Mouse (Mus musculus) spleen, adult 2 months (tissue): Measurements from ENCODE around the gene Tspyl1. TPM values are rescaled to one million over a fixed set of nuclear protein-coding genes. Genes with fewer than 3 reads are reported as not detected.

Experiments used
- DNase-seq, 2 experiments: peaks; one replicate each; pipeline versions ENCODE4 v3.0.0 to v3.0.0-alpha.2; 2012 to 2021; ENCODE audit warnings: low spot score in 2 of 2, low read depth in 1 of 2
- H3K27ac ChIP-seq: fragments of 200-500 bp; 2 replicates; pipeline ENCODE4 v1.5.1; 2012; ENCODE audit warnings: low read length, inconsistent platforms; ENCODE audit not compliant: insufficient read depth
- H3K27me3 ChIP-seq: fragments of 200-500 bp; 2 replicates; pipeline ENCODE4 v1.6.1; 2012; ENCODE audit warnings: mild to moderate bottlenecking, moderate library complexity, low read length, inconsistent platforms; ENCODE audit not compliant: control insufficient read depth, insufficient read depth
- H3K36me3 ChIP-seq: fragments of 200-500 bp; 2 replicates; pipeline ENCODE4 v1.6.1; 2012; ENCODE audit warnings: mild to moderate bottlenecking, low read length, inconsistent platforms; ENCODE audit not compliant: control insufficient read depth, insufficient read depth
- H3K4me1 ChIP-seq: fragments of 200-500 bp; 2 replicates; pipeline ENCODE4 v1.6.1; 2011; ENCODE audit warnings: inconsistent platforms; ENCODE audit not compliant: control insufficient read depth, insufficient read depth, insufficient read length
- H3K4me3 ChIP-seq: fragments of 200-500 bp; 2 replicates; pipeline ENCODE4 v1.5.1; 2011; ENCODE audit warnings: mild to moderate bottlenecking, inconsistent platforms; ENCODE audit not compliant: insufficient read depth, insufficient read length; ENCODE audit errors: extremely low read depth
- CTCF ChIP-seq: fragments of 200-500 bp; IDR thresholded peaks from 2 replicates; pipeline ENCODE4 v1.5.1; 2011; ENCODE audit warnings: mild to moderate bottlenecking, inconsistent platforms; ENCODE audit not compliant: insufficient read depth, insufficient read length, insufficient replicate concordance; ENCODE audit errors: extremely low read depth
- POLR2A ChIP-seq: fragments of 200-500 bp; IDR thresholded peaks from 2 replicates; pipeline ENCODE4 v1.6.1; 2011; ENCODE audit warnings: low read depth, low read length, inconsistent platforms
- whole genome bisulfite sequencing: fragments of 180-500 bp; shearing (Covaris S2); methylation state at CpG from one replicate; pipeline ENCODE4 v1.1.7; 2018; 5-methylcytosine and 5-hydroxymethylcytosine counted together
- polyA plus RNA-seq: library from polyadenylated mRNA; depleted of rRNA; stranded (reverse); fragments of >200 nt; gene quantifications from 2 replicates; pipeline ENCODE4 v1.2.3, GENCODE M21; 2012

The Tspyl1 gene
- polyA plus RNA-seq, 1 experiment = 19.5 TPM

DNA sequence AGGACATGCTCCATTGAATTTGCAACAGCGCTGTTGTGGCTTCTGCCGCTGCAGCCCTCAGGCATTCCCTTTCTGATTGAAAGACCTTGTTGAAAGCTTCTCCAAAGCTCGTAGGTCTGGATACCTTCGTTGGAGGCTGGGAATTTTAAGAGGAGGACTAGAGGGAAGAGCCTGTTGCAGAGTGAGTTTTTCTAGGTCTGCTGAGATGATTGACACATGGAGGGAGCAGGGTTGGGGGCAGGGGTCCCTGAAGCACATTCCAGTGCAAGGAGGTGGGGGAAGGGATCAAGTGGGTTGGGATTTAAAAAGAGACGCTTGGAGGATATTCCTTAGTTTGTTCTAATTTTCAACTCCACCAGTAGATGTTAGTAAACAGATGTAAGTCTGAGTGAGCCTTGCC lies 18.4 kb downstream of the Tspyl1 start:
- no peak for DNase-seq
- Histone ChIP-seq H3K27ac (no peak overlapping the region), H3K4me1 (peaks cover 12% of the 10 kb centered on the region; the same call in 1 of the 2 replicates), H3K36me3 (peaks cover 2% of the 10 kb centered on the region; the same call in 1 of the 2 replicates), H3K27me3 (no peaks in the 10 kb centered on the region), H3K4me3 (no peak overlapping the region)
- TF ChIP-seq CTCF (no peak), POLR2A (no peak)
- WGBS = 84% methylated on average over 5 of the region's 5 CpGs

DNA sequence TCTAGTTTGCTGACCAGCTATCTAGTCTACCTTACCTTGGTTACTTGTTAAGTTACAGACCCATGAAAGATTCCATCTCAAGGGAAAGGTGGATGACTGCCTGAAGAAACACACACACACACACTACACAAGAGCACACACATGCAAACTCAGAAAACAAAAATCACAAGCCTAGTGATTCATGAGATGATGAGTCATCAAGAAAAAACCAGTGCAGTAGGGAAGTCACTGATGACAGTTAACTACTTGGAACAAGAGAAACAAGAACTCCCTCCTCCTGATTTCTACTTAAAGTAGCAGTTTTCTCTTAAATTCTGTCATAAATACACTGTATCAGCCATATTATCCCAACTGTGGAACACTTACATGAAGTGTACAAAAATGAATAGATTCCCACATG lies 25.1 kb downstream of the Tspyl1 start:
- H3K27me3 ChIP-seq = no peaks in the 10 kb centered on the region
- H3K36me3 ChIP-seq = peaks cover 4% of the 10 kb centered on the region; the same call in 1 of the 2 replicates
- no peak for TF ChIP-seq POLR2A
- no peak for TF ChIP-seq CTCF
- H3K4me1 ChIP-seq = no peaks in the 10 kb centered on the region
- no peak overlapping the region for H3K27ac ChIP-seq
- DNase-seq = no peak
- H3K4me3 ChIP-seq = no peak overlapping the region

DNA sequence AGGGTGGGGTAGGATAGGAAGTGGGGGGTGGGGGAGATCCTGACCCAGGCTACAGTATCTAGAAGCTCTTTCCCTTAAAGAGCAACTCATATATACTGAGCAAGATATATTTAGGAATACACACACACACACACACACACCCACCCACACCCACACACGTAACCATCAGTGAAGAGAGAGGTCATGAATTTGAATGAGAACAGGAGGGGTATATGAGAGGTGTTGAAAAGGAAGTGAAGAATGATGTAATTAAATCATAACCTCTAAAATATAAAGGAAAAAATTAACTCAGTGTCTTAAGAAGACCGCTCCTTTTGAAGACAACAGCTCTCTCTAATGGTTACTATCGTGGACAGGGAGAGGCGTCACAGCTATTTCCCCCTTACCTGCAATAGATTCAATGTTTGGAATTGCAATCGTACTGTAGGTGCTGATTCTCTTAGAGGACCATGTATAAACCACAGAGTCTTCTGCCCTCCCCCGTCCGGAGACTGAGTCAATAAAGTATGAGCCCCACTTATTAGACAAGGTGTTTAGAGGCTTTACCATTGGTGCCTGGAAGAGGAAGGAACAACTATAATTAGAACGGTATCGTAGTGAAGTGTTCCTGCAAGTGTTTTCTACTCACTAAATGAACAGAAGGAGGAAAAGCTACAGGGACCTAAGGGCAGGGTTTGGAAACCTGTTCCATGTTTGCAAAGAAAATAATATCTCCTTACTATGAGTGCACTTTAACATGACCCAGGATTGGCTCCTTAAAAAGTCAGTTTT lies 28.1 kb downstream of the Tspyl1 start:
- no peak for DNase-seq
- Histone ChIP-seq H3K36me3 (peaks cover 4% of the 10 kb centered on the region), H3K4me3 (no peak overlapping the region), H3K4me1 (no peaks in the 10 kb centered on the region), H3K27ac (no peak overlapping the region), H3K27me3 (no peaks in the 10 kb centered on the region)
- WGBS = 59% methylated on average over 9 of the region's 9 CpGs
- TF ChIP-seq CTCF (no peak), POLR2A (no peak)

DNA sequence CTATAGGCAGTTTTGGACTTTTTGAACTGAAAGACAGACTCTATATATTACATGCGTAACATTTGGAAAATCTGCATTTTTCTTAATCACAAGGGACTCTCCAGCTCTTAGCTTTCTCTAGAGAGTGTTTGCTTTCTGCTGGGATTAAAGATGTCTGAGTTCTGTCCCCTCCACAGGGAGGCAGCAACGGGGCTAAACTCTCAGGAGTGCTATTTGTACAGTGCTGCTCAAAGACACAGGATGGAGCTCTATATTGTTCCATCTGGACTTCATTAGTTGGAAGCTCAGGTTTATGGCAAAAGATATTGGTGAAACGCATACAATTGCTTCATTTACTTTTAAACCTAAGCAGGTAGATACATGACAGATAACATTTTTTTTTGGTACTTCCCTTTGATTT lies 30.5 kb downstream of the Tspyl1 start:
- TF ChIP-seq CTCF (no peak), POLR2A (no peak)
- Histone ChIP-seq H3K4me3 (no peak overlapping the region), H3K27me3 (no peaks in the 10 kb centered on the region), H3K4me1 (no peaks in the 10 kb centered on the region; the same call in 1 of the 2 replicates), H3K27ac (no peak overlapping the region), H3K36me3 (peaks cover 4% of the 10 kb centered on the region)
- DNase-seq = no peak
- WGBS = 81% methylated on average over 3 of the region's 3 CpGs

DNA sequence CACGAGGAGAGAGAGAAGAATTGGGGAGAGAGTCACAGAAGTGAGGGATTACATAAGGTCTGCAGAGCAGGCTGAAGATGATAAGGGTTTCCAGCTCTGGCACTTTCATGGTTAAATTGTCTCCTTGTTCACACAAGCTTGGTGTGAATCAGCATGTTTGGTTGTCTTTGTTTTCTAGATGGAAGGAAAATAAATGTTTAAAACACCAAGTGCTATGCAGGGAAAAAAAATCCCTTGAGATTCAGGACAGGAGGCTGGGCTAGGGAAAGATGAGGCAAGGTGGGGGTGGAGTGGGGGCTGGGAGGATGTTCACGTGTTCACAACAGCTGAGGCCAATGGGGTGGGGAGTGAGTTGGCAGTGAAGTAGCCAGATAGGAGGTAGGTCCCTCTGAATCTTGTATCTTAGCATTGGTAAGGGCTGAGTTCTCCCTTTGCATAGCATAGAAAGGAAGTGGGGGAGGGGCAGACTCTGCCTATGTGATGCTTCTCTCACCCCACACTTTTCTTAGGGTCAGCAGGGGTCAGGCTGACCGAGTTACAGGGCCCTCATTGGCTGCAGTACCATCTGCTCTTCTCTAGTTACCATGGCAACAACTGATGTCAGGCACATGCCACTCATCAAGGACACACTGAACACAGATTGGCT lies 34.7 kb downstream of the Tspyl1 start:
- Histone ChIP-seq H3K36me3 (peaks cover 6% of the 10 kb centered on the region), H3K4me3 (no peak overlapping the region), H3K27me3 (no peaks in the 10 kb centered on the region), H3K4me1 (no peaks in the 10 kb centered on the region; the same call in 1 of the 2 replicates), H3K27ac (no peak overlapping the region)
- TF ChIP-seq CTCF (no peak), POLR2A (no peak)
- WGBS = 46% methylated on average over 3 of the region's 3 CpGs
- DNase-seq = no peak

DNA sequence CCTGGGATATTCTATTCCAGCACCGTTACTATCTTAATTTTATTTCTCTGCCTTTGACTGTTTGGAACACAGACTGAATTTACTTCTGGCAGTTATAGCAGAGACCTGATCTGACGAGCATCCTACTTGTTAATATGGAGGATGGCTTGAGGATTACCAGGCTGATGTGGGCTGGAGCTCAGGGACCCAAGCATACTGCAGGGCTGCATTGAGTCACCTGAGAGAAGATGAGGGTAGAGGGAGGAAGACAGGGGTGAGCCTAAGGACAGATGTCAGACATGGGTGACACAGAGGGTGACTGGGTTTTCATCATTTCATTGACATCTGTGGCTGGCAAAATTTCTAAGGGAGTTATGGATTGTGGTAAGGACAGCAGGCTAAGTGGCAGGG lies 35.2 kb downstream of the Tspyl1 start:
- DNase-seq = no peak
- peaks cover 10% of the 10 kb centered on the region for H3K36me3 ChIP-seq
- no peak overlapping the region for H3K27ac ChIP-seq
- no peaks in the 10 kb centered on the region for H3K27me3 ChIP-seq
- H3K4me1 ChIP-seq = no peaks in the 10 kb centered on the region; the same call in 1 of the 2 replicates
- 87% methylated on average over 2 of the region's 2 CpGs for WGBS
- no peak overlapping the region for H3K4me3 ChIP-seq
- TF ChIP-seq CTCF (no peak), POLR2A (no peak)

DNA sequence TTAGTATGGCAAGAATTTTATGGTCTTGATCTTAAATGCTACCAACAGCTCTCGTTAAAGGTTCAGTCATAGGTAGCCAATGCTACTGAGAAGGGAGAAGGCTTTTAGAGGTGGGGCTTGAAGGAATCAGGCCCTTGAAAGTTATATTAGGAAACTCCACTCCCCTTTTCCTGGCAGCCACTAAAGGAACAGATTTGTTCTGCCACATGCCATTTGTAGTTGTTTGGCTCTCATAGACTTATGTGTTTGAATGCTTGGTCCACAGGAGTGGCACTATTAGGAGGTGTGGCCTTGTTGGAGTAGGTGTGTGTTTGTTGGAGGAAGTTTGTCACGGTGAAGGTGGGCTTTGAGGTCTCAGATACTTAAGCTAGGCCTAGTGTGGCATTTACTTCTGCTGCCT lies 38.8 kb downstream of the Tspyl1 start:
- Histone ChIP-seq H3K4me3 (no peak overlapping the region), H3K27me3 (no peaks in the 10 kb centered on the region), H3K4me1 (no peaks in the 10 kb centered on the region; the same call in 1 of the 2 replicates), H3K27ac (no peak overlapping the region), H3K36me3 (peaks cover 9% of the 10 kb centered on the region)
- WGBS = 81% methylated on average over 2 of the region's 2 CpGs
- no peak for TF ChIP-seq CTCF
- TF ChIP-seq POLR2A = no peak
- no peak for DNase-seq
